Mouse (Mus musculus): ENCODE results near the gene Dis3. TPM values are rescaled to one million over a fixed set of nuclear protein-coding genes. Genes with fewer than 3 reads are reported as not detected.

Gene Dis3
- 51.2 and 75.0 TPM in 2 replicates for total RNA-seq (2017)

GRCm38 (mm10) chr14:99099267-99099966 lies at the start of gene Dis3, which contains the start of gene Pibf1:
TSS of gene Dis3 (minus strand) at chr14:99099770.
TSS of gene Pibf1 (plus strand) at chr14:99099424.
- ATAC-seq (replicated peaks; ENCODE audit: low read depth, poor library complexity, severe bottlenecking) = peak; percentile 98

DNA sequence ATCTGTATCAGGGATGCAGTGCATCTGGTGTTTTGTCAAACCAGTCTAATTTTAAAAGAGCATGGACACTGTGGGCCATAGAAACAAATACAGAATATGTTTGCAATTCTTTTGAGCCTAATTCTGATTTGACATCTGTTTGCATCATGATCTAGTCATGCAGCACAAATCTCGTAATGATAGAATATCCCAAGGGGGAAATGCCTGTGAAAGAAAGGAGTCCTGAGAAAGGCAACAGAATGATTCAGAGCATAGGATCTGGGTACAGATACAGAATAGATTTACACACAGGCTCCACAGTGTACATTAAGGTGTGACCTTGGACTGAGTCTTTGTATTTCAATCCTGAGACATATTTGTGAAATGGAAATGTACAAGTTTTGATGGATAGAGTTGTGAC lies 47.3 kb upstream of the Dis3 start:
- no peak for ATAC-seq (replicated peaks; ENCODE audit: low read depth, poor library complexity, severe bottlenecking)

DNA sequence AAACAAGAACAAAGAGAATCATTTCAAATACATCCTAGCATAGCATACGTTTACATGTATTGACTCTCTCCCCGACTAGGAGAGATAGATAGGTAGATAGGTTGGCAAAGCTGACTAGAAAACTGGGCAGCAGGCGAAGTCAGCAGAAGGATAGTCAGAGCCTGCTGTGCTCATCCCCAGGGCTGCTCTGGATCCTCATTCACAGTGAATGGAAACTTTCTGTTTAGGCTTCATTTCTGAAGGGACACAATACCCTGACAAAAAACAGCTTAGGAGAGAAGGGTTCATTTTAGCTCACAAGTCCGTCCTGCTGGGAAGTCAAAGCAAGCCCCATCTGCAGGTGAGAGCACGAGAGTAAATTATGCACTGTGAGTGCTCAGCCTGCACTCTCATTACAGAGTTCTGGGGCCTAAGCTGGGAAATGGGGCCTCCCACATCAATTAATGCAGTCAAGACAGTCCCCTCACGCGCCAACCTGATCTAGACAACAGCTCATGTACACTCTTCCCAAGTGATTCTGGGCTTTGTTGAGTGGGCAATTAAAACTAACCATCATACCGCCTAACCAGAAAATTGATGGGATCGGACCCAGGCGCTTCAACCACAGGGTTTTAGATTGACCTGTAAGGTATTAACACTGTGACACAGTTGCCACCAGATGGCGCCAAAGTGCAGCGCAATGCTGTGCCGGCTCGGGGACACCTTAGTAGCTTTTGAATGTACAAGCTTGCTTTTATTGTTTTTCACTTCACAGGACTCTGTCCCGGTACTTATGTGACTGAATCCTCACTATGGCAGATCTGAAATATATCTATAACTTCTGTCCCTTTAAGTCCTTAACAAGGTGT lies 42.4 kb upstream of the Dis3 start:
- peak; percentile 98 for ATAC-seq (replicated peaks; ENCODE audit: low read depth, poor library complexity, severe bottlenecking)

DNA sequence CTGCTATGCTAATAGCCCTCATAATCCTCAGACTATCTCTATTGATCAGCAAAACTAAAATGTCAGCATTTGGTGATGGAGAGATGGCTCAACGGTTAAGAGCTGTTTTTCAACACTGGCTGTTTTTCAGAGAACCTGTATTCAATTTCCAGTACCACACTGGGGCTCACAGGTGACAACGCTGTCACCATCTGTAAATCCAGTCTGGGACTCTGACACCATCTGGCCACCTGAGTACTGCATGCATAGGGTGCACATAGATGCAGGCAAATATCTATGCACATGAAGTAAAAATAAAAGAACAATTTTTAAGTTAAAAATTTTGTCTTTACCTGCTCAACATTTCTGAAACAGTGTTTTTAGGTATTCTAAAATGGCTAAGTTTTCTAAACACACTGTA lies 40.5 kb upstream of the Dis3 start:
- ATAC-seq (replicated peaks; ENCODE audit: low read depth, poor library complexity, severe bottlenecking) = no peak

DNA sequence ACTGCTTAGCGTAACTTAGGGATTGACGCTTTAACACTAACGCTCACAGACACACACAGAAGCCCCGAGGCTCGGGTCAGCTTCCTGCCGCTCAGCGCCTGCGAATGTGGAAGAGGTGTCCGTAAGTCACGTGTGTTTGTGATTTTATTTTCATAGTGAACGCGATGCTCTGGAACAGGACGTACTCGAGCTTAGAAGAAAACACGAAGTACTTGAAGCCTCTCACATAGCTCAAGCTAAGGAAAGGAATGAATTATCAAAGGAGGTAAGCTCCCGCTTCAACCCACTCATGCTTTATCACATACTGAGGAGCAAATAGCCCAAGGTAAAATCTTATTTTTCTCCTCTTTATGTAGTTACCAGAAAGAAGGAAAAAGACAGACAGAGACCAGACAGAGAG lies 36.7 kb upstream of the Dis3 start:
- no peak for ATAC-seq (replicated peaks; ENCODE audit: low read depth, poor library complexity, severe bottlenecking)

DNA sequence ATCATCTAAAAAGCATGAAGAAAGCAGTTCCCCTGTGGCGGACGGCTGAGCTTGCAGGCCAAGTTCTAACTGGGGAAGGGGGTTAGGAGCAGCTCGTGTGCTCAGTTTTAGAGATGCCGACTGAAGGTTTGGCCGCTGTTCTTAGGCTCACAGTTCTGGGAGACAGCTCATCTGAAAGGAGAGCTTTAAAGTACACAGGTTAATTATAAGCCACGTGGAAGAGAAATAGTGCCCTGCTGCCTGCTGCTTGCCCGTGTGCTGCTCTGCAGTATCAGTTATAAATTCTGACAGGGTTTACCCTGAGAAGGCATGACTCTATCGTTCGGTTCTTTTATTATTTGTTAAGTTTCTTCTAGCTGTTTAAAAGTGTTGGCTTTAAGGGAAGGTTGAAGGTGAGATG lies 36.2 kb upstream of the Dis3 start:
- no peak for ATAC-seq (replicated peaks; ENCODE audit: low read depth, poor library complexity, severe bottlenecking)

GRCm38 (mm10) chr14:99134048-99134447 lies 34.5 kb upstream of the Dis3 start:
- ATAC-seq (replicated peaks; ENCODE audit: low read depth, poor library complexity, severe bottlenecking) = no peak

DNA sequence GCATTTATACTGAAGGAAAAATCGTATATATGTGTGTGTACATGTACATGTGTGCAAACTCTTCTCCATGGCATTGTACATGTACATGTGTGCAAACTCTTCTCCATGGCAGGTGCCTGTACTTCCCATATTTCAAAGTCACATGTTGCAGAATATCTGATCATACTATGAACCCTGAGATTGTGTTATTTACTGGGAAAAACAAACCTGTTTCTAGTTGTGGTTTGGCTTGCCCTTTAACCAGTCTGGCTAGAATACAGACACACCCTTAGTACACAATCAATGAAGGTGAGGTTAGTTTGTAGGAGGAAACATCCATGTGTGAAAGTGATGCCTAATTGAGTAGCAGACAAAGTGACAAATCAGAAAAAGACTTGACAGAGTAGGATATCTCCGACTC lies 29.5 kb upstream of the Dis3 start:
- ATAC-seq (replicated peaks; ENCODE audit: low read depth, poor library complexity, severe bottlenecking) = no peak

DNA sequence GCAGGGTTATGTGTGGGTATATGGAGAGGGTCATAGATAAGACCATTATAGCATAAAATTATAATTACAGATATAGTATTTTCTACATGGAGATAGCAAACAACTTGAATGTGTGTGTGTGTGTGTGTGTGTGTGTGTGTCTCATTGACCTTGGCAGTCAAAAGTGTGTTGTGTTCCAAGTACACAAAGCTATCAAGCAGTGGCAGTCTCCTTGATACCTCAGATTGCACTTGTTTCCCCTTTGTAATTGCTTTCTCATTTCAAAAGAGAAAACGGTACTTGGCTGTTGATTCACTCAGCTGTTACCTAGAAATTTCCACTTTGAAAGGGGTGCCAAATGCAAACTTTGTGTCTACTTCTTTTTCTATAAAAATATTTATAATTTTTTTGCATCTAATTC lies 27.9 kb upstream of the Dis3 start:
- no peak for ATAC-seq (replicated peaks; ENCODE audit: low read depth, poor library complexity, severe bottlenecking)

GRCm38 (mm10) chr14:99126713-99127112 lies 27.1 kb upstream of the Dis3 start:
- no peak for ATAC-seq (replicated peaks; ENCODE audit: low read depth, poor library complexity, severe bottlenecking)

- no peak for ATAC-seq (replicated peaks; ENCODE audit: low read depth, poor library complexity, severe bottlenecking)
Observed at GRCm38 (mm10) chr14:99124076-99124475, 24.5 kb upstream of the Dis3 start.

- ATAC-seq (replicated peaks; ENCODE audit: low read depth, poor library complexity, severe bottlenecking) = no peak
Observed at GRCm38 (mm10) chr14:99121584-99122339, 22.2 kb upstream of the Dis3 start.

DNA sequence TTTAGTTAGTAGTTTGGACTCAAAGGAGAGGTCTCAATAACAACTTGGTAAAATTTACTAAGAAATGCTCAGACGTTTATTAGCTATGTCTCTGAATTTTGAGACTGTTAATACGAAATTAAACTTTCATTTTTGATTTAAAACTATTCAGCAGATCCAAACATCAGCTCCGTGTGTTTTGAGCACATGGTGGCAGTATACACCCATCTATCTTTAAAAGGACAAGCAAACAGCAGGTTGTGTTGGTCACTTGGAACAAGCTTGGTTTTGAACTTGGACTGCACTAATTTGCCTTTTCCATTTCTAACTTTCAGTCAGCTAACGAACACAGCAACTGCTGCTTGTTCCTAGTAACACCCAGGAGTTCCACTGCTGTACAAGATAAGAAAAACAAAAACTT lies 18.0 kb upstream of the Dis3 start:
- ATAC-seq (replicated peaks; ENCODE audit: low read depth, poor library complexity, severe bottlenecking) = no peak

- ATAC-seq (replicated peaks; ENCODE audit: low read depth, poor library complexity, severe bottlenecking) = peak; percentile 46
Observed at GRCm38 (mm10) chr14:99108762-99109161, 9.2 kb upstream of the Dis3 start.

GRCm38 (mm10) chr14:99107631-99108187 lies 8.1 kb upstream of the Dis3 start:
- no peak for ATAC-seq (replicated peaks; ENCODE audit: low read depth, poor library complexity, severe bottlenecking)

- ATAC-seq (replicated peaks; ENCODE audit: low read depth, poor library complexity, severe bottlenecking) = no peak
Observed at GRCm38 (mm10) chr14:99106671-99107070, 7.1 kb upstream of the Dis3 start.

DNA sequence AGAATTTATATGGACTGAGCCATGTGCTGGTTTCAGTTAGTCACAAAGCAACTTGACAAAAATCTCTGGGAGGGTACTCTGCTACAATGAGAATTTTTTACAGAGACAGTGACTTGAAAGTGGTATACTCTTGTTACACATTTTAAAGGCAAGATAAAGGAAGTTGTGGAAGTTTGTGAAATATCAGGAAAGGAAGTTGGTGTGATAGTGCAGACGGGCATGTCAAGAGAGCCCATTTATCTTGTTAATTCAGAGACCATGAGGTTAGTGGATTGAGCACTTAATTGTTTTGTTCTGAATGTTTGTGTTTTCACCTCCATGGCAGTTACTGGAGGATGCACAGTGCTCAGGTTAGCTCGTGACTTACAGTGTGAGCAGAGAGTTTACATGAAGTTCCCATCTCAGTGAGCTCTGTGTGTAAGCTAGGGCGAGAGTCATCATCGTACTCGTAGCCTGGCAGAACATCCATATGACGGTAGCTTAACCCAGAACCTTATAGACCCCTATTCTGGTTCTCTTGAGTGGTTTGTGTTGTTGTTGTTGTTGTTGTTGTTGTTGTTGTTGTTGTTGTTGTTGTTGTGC lies 5.1 kb upstream of the Dis3 start:
- ATAC-seq (replicated peaks; ENCODE audit: low read depth, poor library complexity, severe bottlenecking) = no peak

DNA sequence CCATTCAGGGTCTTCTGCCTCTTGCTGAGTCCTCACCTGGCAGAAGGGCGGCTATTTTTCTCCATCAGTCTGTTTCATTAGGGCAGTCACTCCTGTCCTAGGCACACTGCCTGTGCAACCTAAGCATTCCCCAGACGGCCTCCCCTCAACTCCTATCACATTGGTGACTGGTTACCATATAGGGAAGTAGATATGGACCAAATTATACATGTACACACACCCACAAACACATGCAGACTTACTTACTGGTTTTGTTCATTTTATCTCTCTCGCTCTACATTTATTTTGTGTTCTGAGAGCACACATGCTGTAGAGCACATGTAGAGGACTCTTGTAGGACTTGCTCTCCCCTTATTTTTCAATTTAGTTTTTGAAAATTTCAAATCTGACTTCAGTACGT lies 3.5 kb upstream of the Dis3 start:
- ATAC-seq (replicated peaks; ENCODE audit: low read depth, poor library complexity, severe bottlenecking) = no peak

GRCm38 (mm10) chr14:99099967-99100587 lies 507 bp upstream of the Dis3 start:
- ATAC-seq (replicated peaks; ENCODE audit: low read depth, poor library complexity, severe bottlenecking) = peak; percentile 36

GRCm38 (mm10) chr14:99088947-99089346 lies 10.6 kb downstream of the Dis3 start:
- ATAC-seq (replicated peaks; ENCODE audit: low read depth, poor library complexity, severe bottlenecking) = no peak
